Comparison of ENCODE assay signal across 17 mouse cellular contexts in the genomic region with DNA sequence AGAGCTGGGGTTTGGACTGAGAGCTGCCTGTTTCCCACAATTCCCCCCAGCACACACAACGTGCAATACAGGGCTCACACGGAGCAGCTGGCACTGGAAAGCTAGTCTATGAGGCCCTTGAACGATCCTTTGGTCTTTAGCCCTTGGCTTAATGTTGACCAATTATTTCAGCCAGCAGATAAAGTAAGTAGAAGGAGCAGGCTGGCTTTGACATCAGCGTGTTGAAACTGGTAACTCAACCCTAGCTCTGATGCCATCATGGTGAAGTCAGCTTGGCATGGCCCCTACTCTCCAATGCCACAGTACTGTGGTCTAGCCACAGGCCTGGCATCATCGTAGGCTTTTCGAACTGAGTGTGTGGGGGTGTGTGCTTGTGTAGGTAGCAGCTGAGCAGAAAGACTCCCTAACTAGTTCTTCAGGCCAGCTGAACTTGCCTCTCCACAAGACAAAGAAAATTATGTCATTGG. TPM values are rescaled to one million over a fixed set of nuclear protein-coding genes. Genes with fewer than 3 reads are reported as not detected.
"Had no signal": no experiment of that assay in that cellular context is flagged by ENCODE, and none has a peak within 500 bp of the region (broad histone marks: within the 10 kb centered on the region; RNA-seq: fewer than 3 reads in every experiment).

No protein-coding gene starts in this region.

- H3K9me3 ChIP-seq: liver, embryonic 15.5 days; midbrain, embryonic 13.5 days had no signal

- H3K36me3 ChIP-seq: kidney, embryonic 15.5 days; limb, embryonic 13.5 days; liver, embryonic 15.5 days; midbrain, embryonic 13.5 days; neural tube, embryonic 12.5 days had no signal

- H3K9ac ChIP-seq: kidney, embryonic 15.5 days; limb, embryonic 13.5 days; liver, embryonic 15.5 days; lung, embryonic 14.5 days; midbrain, embryonic 13.5 days; neural tube, embryonic 12.5 days had no signal

- H3K27me3 ChIP-seq: kidney, embryonic 15.5 days; limb, embryonic 13.5 days; liver, embryonic 15.5 days; midbrain, embryonic 13.5 days; neural tube, embryonic 12.5 days had no signal

- H3K4me3 ChIP-seq: kidney, embryonic 15.5 days; limb, embryonic 13.5 days; liver, embryonic 15.5 days; midbrain, embryonic 13.5 days; neural tube, embryonic 12.5 days had no signal

- H3K27ac ChIP-seq: kidney, embryonic 15.5 days; limb, embryonic 13.5 days; liver, embryonic 15.5 days; midbrain, embryonic 13.5 days; neural tube, embryonic 12.5 days; stomach, postnatal 0 days had no signal

- H3K4me2 ChIP-seq: kidney, embryonic 15.5 days; limb, embryonic 13.5 days; liver, embryonic 11.5 days; liver, embryonic 15.5 days; lung, embryonic 14.5 days; midbrain, embryonic 13.5 days; neural tube, embryonic 12.5 days had no signal

- DNase-seq: kidney, adult 2 months; kidney, postnatal 14 days; left cerebral cortex, postnatal 4 days; lung, embryonic 14.5 days; lung, postnatal 14 days; retina, postnatal 1 day; thymus, adult 18-20 months; thymus, postnatal 14 days had no signal

- ATAC-seq: midbrain, embryonic 13.5 days had no signal

- H3K4me1 ChIP-seq: liver, embryonic 15.5 days; midbrain, embryonic 13.5 days; neural tube, embryonic 12.5 days had no signal

RNA-seq across cellular contexts. Expression of a gene that starts 30.0 kb away (rescaled TPM):
- total RNA-seq: megakaryocyte-erythroid progenitor cell, adult 5-6 weeks; neutrophil, adult 5-6 weeks had no signal
